In genomic region chr11:94676754-94677606, GRCm38 (mm10) we compare ENCODE assay signal across 8 mouse cellular contexts. TPM values are rescaled to one million over a fixed set of nuclear protein-coding genes. Genes with fewer than 3 reads are reported as not detected.
DNase-seq lines count a peak whose midpoint lies in the region; ATAC-seq lines count a peak whose summit lies in the region.

Gene Xylt2 (minus strand): TSS chr11:94677515.

- peak within 1 kb of the TSS; percentile 84 for H3K4me3 ChIP-seq in hindbrain, embryonic 11.5 days (ENCODE audit: low read depth, low read length)

- H3K4me2 ChIP-seq in hindbrain, embryonic 11.5 days (replicated peaks; ENCODE audit: low read depth, low read length): peak within 1 kb of the TSS; percentile 54

- no peaks in the 10 kb centered on the region for H3K36me3 ChIP-seq in hindbrain, embryonic 11.5 days (ENCODE audit: control insufficient read depth, insufficient read depth, low read length)

- H3K27ac ChIP-seq in hindbrain, embryonic 11.5 days (ENCODE audit: low read depth, low read length): peak within 1 kb of the TSS; percentile 87

- ATAC-seq in hindbrain, embryonic 11.5 days (ENCODE audit: low FRiP score): peak; percentile 95

- under 1% methylated on average over 79 of the region's 82 CpGs for WGBS in hindbrain, embryonic 11.5 days

- H3K9ac ChIP-seq in hindbrain, embryonic 11.5 days (ENCODE audit: low read depth, low read length): peak within 1 kb of the TSS; percentile 97

- H3K9me3 ChIP-seq in hindbrain, embryonic 11.5 days (ENCODE audit: control insufficient read depth, low read length): no peaks in the 10 kb centered on the region

- H3K27me3 ChIP-seq in hindbrain, embryonic 11.5 days (ENCODE audit: control insufficient read depth, insufficient read depth, low read length): no peaks in the 10 kb centered on the region

- DNase-seq in MN1 (ENCODE audit: low spot score): peak; percentile 88
- DNase-seq in cerebellum, adult 9-10 months: peak; percentile 90
- peak; percentile 58 to 92 for DNase-seq in frontal cortex, adult 2 months (ENCODE audit: extremely low spot score in 1 of 2, low spot score in 1 of 2)
- peak; percentile 98 for DNase-seq in hindbrain, embryonic 11.5 days (ENCODE audit: low spot score)
- peak; percentile 89 to 92 for DNase-seq in layer of hippocampus, postnatal 10 days (ENCODE audit: low spot score in 2 of 2)
- peak; percentile 95 for DNase-seq in lung, postnatal 10 days
- peak; percentile 94 for DNase-seq in ovary, postnatal 36 days (ENCODE audit: low spot score)
- peak; percentile 96 for DNase-seq in thymus, postnatal 25 days

- H3K4me1 ChIP-seq in hindbrain, embryonic 11.5 days (replicated peaks; ENCODE audit: control insufficient read depth, insufficient read depth, low read length): 0 out of 2 replicates have a peak, but pooled peaks cover 3% of the 10 kb centered on the region

RNA-seq across cellular contexts. Expression of gene Xylt2, which starts in this region (rescaled TPM):
- 26.6 and 27.0 TPM in 2 replicates for polyA plus RNA-seq in frontal cortex, adult 2 months (2012; rRNA removed)
- polyA plus RNA-seq in hindbrain, embryonic 11.5 days (2014; fragmentation: Nextera tagmentation; extraction: Ambion mirVana): 8.9 and 9.6 TPM in 2 replicates
- 10 to 100 TPM; 24.7 to 30.4 TPM for total RNA-seq in layer of hippocampus, postnatal 10 days (2021)

Comparison
In these comparisons a context has a peak if more than half of its experiments do, and no peak if none do; other contexts are left out.
1. Peak in every context shown above with its lines: DNase-seq, ATAC-seq, H3K4me3 ChIP-seq and H3K27ac ChIP-seq.